9 mouse cellular contexts compared by ENCODE assay signal in genomic region chr8:117379131-117379530, GRCm38 (mm10).
DNase-seq lines count a peak whose midpoint lies in the region; ATAC-seq and TF ChIP-seq lines count a peak whose summit lies in the region.
"Had no signal": no experiment of that assay in that cellular context is flagged by ENCODE, and none has a peak within 500 bp of the region (broad histone marks: within the 10 kb centered on the region; RNA-seq: fewer than 3 reads in every experiment).

No protein-coding gene starts in this region.

- TF ChIP-seq RAD21 in CH12.LX (IDR thresholded peaks at IDR 0.05; ENCODE audit: low read depth, low read length), result peak; percentile 58

- H3K79me2 ChIP-seq in CH12.LX (replicated peaks; ENCODE audit: control insufficient read depth, extremely low read depth, insufficient read depth, poor library complexity, severe bottlenecking), result no peaks in the 10 kb centered on the region

- no peak for TF ChIP-seq POLR2A in CH12.LX (IDR thresholded peaks at IDR 0.05; ENCODE audit: low read depth, low read length)

- in situ Hi-C loops in CH12.LX (cut with MboI; ENCODE audit: low pct_ligation_motif_present, low pct_unique_long_range_greater_than_20kb, low sequenced_read_pairs), result loop anchor here (5.0 kb wide), 1 partner anchor 37 kb away; no protein-coding TSS in a partner anchor

- H3K36me3 ChIP-seq in CH12.LX (replicated peaks in 1 of 2; ENCODE audit: control insufficient read depth in 1 of 2, insufficient read depth in 1 of 2, low read length in 1 of 2), result peaks cover 9 to 89% of the 10 kb centered on the region in 2 experiments
- H3K36me3 ChIP-seq in forebrain, embryonic 15.5 days, result peaks cover 3% of the 10 kb centered on the region; the same call in 1 of the 2 replicates
- H3K36me3 ChIP-seq in lung, embryonic 16.5 days (ENCODE audit: control insufficient read depth, insufficient read depth, low read length), result 0 out of 2 replicates have a peak, but pooled peaks cover under 1% of the 10 kb centered on the region

- intact Hi-C loops in heart, postnatal 25 days (cut with DNase I), result loop anchor here (1.0 to 5.0 kb wide), 2 partner anchors 42 to 155 kb away; no protein-coding TSS in a partner anchor

- H3K9ac ChIP-seq in CH12.LX (ENCODE audit: insufficient read depth, low read depth), result no peak overlapping the region
- H3K9ac ChIP-seq in forebrain, embryonic 15.5 days (replicated peaks), result no peak overlapping the region
- H3K9ac ChIP-seq in lung, embryonic 16.5 days (ENCODE audit: low read length), result no peak overlapping the region
- H3K9ac ChIP-seq: limb, embryonic 13.5 days had no signal

- peak in 1 of 2 experiments; percentile 63; a peak in 2 of 4 replicates for TF ChIP-seq CTCF in CH12.LX (conservative IDR thresholded peaks at IDR 0.05 in 1 of 2, IDR thresholded peaks at IDR 0.05 in 1 of 2; ENCODE audit: low read depth in 2 of 2, low read length in 2 of 2)

- H3K4me3 ChIP-seq in CH12.LX (replicated peaks in 1 of 3; ENCODE audit: low read depth in 2 of 3, low read length in 2 of 3, poor library complexity in 1 of 3), result no peak overlapping the region
- no peak overlapping the region for H3K4me3 ChIP-seq in forebrain, embryonic 15.5 days
- H3K4me3 ChIP-seq in lung, embryonic 16.5 days (ENCODE audit: low read length), result no peak overlapping the region
- H3K4me3 ChIP-seq: limb, embryonic 13.5 days had no signal

- dilution Hi-C loops in CH12.LX (cut with MboI; ENCODE audit: extremely low pct_ligation_motif_present, extremely low pct_unique_long_range_greater_than_20kb, low sequenced_read_pairs), result no loop called here

- peak; percentile 32; the same call in 1 of the 2 replicates for ATAC-seq in forebrain, embryonic 15.5 days (replicated peaks)
- 0 out of 2 replicates have a peak, but pooled peaks have one; percentile 9 for ATAC-seq in lung, embryonic 16.5 days (ENCODE audit: low read depth)

- no peak overlapping the region for H3K27ac ChIP-seq in CH12.LX (ENCODE audit: insufficient read depth, low read depth)
- no peak overlapping the region; the same call in 1 of the 2 replicates for H3K27ac ChIP-seq in forebrain, embryonic 15.5 days (replicated peaks)
- no peak overlapping the region for H3K27ac ChIP-seq in lung, embryonic 16.5 days (ENCODE audit: low read length)
- H3K27ac ChIP-seq: limb, embryonic 13.5 days had no signal

- H3K4me1 ChIP-seq in CH12.LX (ENCODE audit: control insufficient read depth in 1 of 2, insufficient read depth in 2 of 2), result peaks cover 0 to 15% of the 10 kb centered on the region in 2 experiments; a peak in 2 of 4 replicates
- H3K4me1 ChIP-seq in forebrain, embryonic 15.5 days, result peaks cover 40% of the 10 kb centered on the region
- peaks cover 16% of the 10 kb centered on the region; the same call in 1 of the 2 replicates for H3K4me1 ChIP-seq in lung, embryonic 16.5 days (replicated peaks; ENCODE audit: control insufficient read depth, insufficient read depth, low read length)

- no peaks in the 10 kb centered on the region for H3K27me3 ChIP-seq in CH12.LX (replicated peaks)
- no peaks in the 10 kb centered on the region for H3K27me3 ChIP-seq in forebrain, embryonic 15.5 days
- no peaks in the 10 kb centered on the region for H3K27me3 ChIP-seq in lung, embryonic 16.5 days (ENCODE audit: control insufficient read depth, insufficient read depth, low read depth, low read length)
- H3K27me3 ChIP-seq: limb, embryonic 13.5 days had no signal

- DNase-seq in CH12.LX (ENCODE audit: extremely low read depth), result peak; percentile 21
- peak; percentile 66 for DNase-seq in adrenal gland, adult 8-10 months
- peak; percentile 60 for DNase-seq in heart, postnatal 25 days (ENCODE audit: low spot score)
- peak; percentile 71 to 85 for DNase-seq in layer of hippocampus, adult 18-20 months (ENCODE audit: low spot score in 2 of 2)
- DNase-seq in retina, postnatal 1 day, result peak; percentile 60
- DNase-seq in natural killer cell, adult 2 months (ENCODE audit: low spot score in 2 of 2), result no peak

- no peak overlapping the region for H3K4me2 ChIP-seq in CH12.LX (ENCODE audit: insufficient read depth, low read depth, poor library complexity, severe bottlenecking)
- no peak overlapping the region for H3K4me2 ChIP-seq in forebrain, embryonic 15.5 days (replicated peaks)
- no peak overlapping the region for H3K4me2 ChIP-seq in lung, embryonic 16.5 days (ENCODE audit: low read depth, low read length)
- H3K4me2 ChIP-seq: limb, embryonic 13.5 days had no signal

- WGBS in forebrain, embryonic 15.5 days, result 60% methylated on average over 10 of the region's 10 CpGs
- 63% methylated on average over 10 of the region's 10 CpGs for WGBS in lung, embryonic 16.5 days

- peaks cover 8% of the 10 kb centered on the region for H3K9me3 ChIP-seq in CH12.LX (replicated peaks; ENCODE audit: low read length)
- no peaks in the 10 kb centered on the region for H3K9me3 ChIP-seq in forebrain, embryonic 15.5 days
- no peaks in the 10 kb centered on the region for H3K9me3 ChIP-seq in lung, embryonic 16.5 days (ENCODE audit: control insufficient read depth, low read length)

- no peak for TF ChIP-seq EP300 in CH12.LX (IDR thresholded peaks at IDR 0.05; ENCODE audit: low read length)

TF ChIP-seq in CH12.LX, 34 proteins besides CTCF, POLR2A, EP300 and RAD21:
- TF ChIP-seq SMC3 (IDR thresholded peaks at IDR 0.05; ENCODE audit: low read depth, low read length), result peak; percentile 80
- no peak for TF ChIP-seq MEF2A (IDR thresholded peaks at IDR 0.05; ENCODE audit: borderline replicate concordance, low read depth, low read length)

Comparison
In these comparisons a context has a peak if more than half of its experiments do, and no peak if none do; other contexts are left out.
1. DNase-seq: peak in CH12.LX (single experiment), adrenal gland, adult 8-10 months (single experiment), heart, postnatal 25 days (single experiment), layer of hippocampus, adult 18-20 months (2 of 2) and retina, postnatal 1 day (single experiment); none in natural killer cell, adult 2 months (0 of 2).